Mouse (Mus musculus): Measurements from ENCODE around the gene Pycard. TPM values are rescaled to one million over a fixed set of nuclear protein-coding genes. Genes with fewer than 3 reads are reported as not detected.
"Not testable (repeated sequence)": the region's sequence is repeated elsewhere in the genome, so short reads cannot be mapped to it uniquely, and the experiment has no call there.

The Pycard gene
- polyA plus RNA-seq (2016; fragmentation: Nextera tagmentation; extraction: Ambion mirVana) = 32.9 and 33.8 TPM in 2 replicates

DNA sequence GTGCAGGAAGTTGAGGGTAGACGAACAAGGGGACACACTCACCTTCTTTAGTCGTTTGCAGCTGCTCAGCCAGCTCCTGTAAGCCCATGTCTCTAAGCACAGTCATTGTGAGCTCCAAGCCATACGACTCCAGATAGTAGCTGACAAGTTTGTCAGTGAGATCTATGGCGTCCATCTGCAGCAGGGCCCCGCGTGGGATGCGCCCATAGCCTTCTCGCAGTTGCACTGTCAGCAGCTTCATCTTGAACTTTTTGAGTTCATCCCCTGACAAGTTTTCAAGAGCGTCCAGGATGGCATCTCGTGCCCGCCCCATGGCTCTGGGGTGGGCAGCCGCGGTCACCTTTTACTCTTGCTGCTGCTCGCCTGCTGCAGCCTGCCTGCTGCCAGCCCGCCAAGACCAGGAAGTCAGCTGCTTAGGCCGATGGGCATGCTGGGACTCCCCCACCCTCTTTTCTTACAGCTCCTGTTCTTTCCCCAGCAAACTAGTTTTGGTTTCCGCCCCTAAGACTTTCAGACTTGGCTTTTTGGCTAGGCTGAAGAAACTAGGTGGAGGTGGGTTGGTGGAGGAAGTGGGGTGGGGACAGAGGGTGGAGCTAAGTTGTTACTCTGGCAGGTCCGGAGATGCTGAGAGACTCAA, at the start of gene Pycard:
Pycard (minus strand) TSS at position 527 of the 637 bp plus-strand sequence.
- H3K9ac ChIP-seq = peak within 1 kb of the TSS; percentile 65
- peaks cover 29% of the 10 kb centered on the region for H3K36me3 ChIP-seq
- H3K4me1 ChIP-seq = peaks cover 37% of the 10 kb centered on the region
- WGBS (ENCODE audit: insufficient replicate concordance) = 5% methylated on average over 18 of the region's 18 CpGs
- peak; percentile 79 for ATAC-seq
- peak within 1 kb of the TSS; percentile 82 for H3K4me2 ChIP-seq
- peak within 1 kb of the TSS; percentile 57 for H3K4me3 ChIP-seq
- H3K9me3 ChIP-seq (replicated peaks) = no peaks in the 10 kb centered on the region
- peak within 1 kb of the TSS; percentile 58 for H3K27ac ChIP-seq
- no peaks in the 10 kb centered on the region for H3K27me3 ChIP-seq (replicated peaks)

- not testable (repeated sequence) for ATAC-seq; H3K36me3 ChIP-seq; H3K27ac ChIP-seq; H3K4me2 ChIP-seq; H3K4me1 ChIP-seq; H3K4me3 ChIP-seq; H3K27me3 ChIP-seq (replicated peaks); H3K9me3 ChIP-seq (replicated peaks); H3K9ac ChIP-seq
- WGBS (ENCODE audit: insufficient replicate concordance) = 28% methylated on average over 15 of the region's 15 CpGs
Observed at GRCm38 (mm10) chr7:128042161-128042820, 48.6 kb upstream of the Pycard start.

DNA sequence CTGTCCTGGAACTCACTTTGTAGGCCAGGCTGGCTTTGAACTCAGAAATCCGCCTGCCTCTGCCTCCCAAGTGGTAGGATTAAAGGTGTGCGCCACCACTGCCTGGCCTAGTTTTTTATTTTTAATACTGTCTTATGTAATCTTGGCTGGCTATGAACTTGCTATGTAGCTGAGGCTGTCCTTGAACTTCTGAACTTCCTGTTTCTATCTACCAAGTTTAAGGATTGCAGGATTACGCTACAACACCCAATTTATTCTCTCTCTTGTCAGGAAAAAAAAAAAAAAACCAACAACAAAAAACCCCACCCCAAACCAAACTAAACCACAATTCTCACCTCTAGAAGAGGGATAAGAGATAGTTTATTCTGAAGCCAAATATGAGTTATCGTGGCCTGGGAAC, 39.9 kb upstream of the Pycard start:
- no peak overlapping the region for H3K4me3 ChIP-seq
- H3K36me3 ChIP-seq = no peaks in the 10 kb centered on the region
- WGBS (ENCODE audit: insufficient replicate concordance) = 71% methylated on average over 4 of the region's 4 CpGs
- no peak overlapping the region for H3K4me2 ChIP-seq
- no peak overlapping the region for H3K9ac ChIP-seq
- no peak for ATAC-seq
- H3K9me3 ChIP-seq (replicated peaks) = no peaks in the 10 kb centered on the region
- no peaks in the 10 kb centered on the region for H3K27me3 ChIP-seq (replicated peaks)
- no peak overlapping the region for H3K27ac ChIP-seq
- H3K4me1 ChIP-seq = no peaks in the 10 kb centered on the region

GRCm38 (mm10) chr7:128032989-128033293, 39.3 kb upstream of the Pycard start:
- no peak overlapping the region for H3K27ac ChIP-seq
- H3K4me2 ChIP-seq = no peak overlapping the region
- H3K4me1 ChIP-seq = no peaks in the 10 kb centered on the region
- no peak overlapping the region for H3K9ac ChIP-seq
- no peaks in the 10 kb centered on the region for H3K36me3 ChIP-seq
- H3K4me3 ChIP-seq = no peak overlapping the region
- WGBS (ENCODE audit: insufficient replicate concordance) = 83% methylated on average over 3 of the region's 3 CpGs
- no peaks in the 10 kb centered on the region for H3K9me3 ChIP-seq (replicated peaks)
- H3K27me3 ChIP-seq (replicated peaks) = no peaks in the 10 kb centered on the region
- no peak for ATAC-seq

DNA sequence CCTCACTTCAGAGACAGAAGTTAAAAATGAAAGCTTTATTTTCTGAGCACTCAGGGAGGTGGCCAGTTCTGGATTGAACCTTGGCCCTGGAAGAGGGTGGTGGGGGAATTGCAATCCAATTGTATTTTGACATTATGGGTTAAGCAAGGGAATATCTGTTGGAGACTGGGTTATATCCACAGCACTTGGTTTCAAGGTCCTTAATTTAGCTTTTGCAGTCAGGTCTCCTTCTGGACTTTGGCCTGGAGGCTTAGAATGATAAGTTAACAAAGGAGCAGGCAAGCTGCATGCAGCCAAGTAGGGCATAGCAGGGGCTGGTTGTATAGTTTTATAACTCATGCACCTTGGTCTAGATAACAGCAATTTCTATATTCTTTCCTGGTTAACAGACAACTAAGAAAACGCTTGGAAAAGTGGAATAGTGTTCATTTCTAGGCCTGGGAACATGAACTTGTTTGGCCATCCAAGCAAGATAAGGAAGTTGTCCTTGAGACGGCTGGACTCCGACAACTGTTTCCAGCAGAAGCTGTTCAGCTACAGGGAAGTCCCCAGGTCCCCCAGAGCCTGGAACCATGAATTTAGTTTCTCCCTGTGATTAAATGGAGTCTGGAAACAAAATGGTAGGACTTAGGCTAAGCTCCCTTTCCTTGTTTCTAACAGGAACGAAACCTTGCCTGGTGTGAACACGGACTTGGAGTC, 38.8 kb upstream of the Pycard start:
- no peak for ATAC-seq
- Histone ChIP-seq H3K27ac (no peak overlapping the region), H3K9ac (no peak overlapping the region), H3K4me2 (no peak overlapping the region), H3K4me3 (no peak overlapping the region), H3K27me3 (replicated peaks) (no peaks in the 10 kb centered on the region), H3K9me3 (replicated peaks) (no peaks in the 10 kb centered on the region), H3K4me1 (no peaks in the 10 kb centered on the region), H3K36me3 (no peaks in the 10 kb centered on the region)
- 70% methylated on average over 5 of the region's 5 CpGs for WGBS (ENCODE audit: insufficient replicate concordance)

GRCm38 (mm10) chr7:128031403-128031976, 37.8 kb upstream of the Pycard start:
- H3K9me3 ChIP-seq (replicated peaks) = no peaks in the 10 kb centered on the region
- no peaks in the 10 kb centered on the region for H3K36me3 ChIP-seq
- no peak overlapping the region for H3K4me3 ChIP-seq
- 44% methylated on average over 9 of the region's 9 CpGs for WGBS (ENCODE audit: insufficient replicate concordance)
- no peak overlapping the region for H3K27ac ChIP-seq
- H3K9ac ChIP-seq = no peak overlapping the region
- ATAC-seq = peak; percentile 88
- no peaks in the 10 kb centered on the region for H3K27me3 ChIP-seq (replicated peaks)
- no peak overlapping the region for H3K4me2 ChIP-seq
- no peaks in the 10 kb centered on the region for H3K4me1 ChIP-seq

GRCm38 (mm10) chr7:128025381-128025780, 31.7 kb upstream of the Pycard start:
- Histone ChIP-seq H3K9me3 (replicated peaks) (no peaks in the 10 kb centered on the region), H3K36me3 (no peaks in the 10 kb centered on the region), H3K27ac (no peak overlapping the region), H3K4me3 (no peak overlapping the region), H3K27me3 (replicated peaks) (no peaks in the 10 kb centered on the region), H3K9ac (no peak overlapping the region), H3K4me1 (no peaks in the 10 kb centered on the region), H3K4me2 (no peak overlapping the region)
- WGBS (ENCODE audit: insufficient replicate concordance) = 68% methylated on average over 4 of the region's 4 CpGs
- no peak for ATAC-seq

DNA sequence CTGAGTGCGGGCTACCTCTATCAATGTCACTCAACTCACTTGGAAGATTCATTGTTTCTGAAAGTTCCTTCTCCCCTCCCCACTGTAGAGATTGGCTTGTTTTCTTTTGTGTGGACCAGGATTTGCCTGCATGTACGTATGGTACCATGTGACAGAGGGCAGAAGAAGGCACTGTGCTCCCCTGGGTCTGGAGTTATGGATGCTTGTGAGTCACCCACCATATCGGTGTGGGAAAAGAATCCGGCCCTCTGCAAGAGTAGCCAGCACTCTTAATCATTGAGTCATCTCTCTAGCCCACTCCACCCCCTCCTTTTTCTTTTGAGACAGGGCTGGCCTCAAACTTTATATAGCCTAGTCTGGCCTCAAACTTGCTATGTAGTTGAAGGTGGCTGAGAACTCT, 31.3 kb upstream of the Pycard start:
- 81% methylated on average over 4 of the region's 4 CpGs for WGBS (ENCODE audit: insufficient replicate concordance)
- no peaks in the 10 kb centered on the region for H3K36me3 ChIP-seq
- H3K4me1 ChIP-seq = no peaks in the 10 kb centered on the region
- no peak overlapping the region for H3K4me3 ChIP-seq
- H3K27me3 ChIP-seq (replicated peaks) = no peaks in the 10 kb centered on the region
- H3K9me3 ChIP-seq (replicated peaks) = no peaks in the 10 kb centered on the region
- no peak overlapping the region for H3K27ac ChIP-seq
- ATAC-seq = no peak
- H3K9ac ChIP-seq = no peak overlapping the region
- H3K4me2 ChIP-seq = no peak overlapping the region

GRCm38 (mm10) chr7:128024364-128024763, 30.7 kb upstream of the Pycard start:
- 66% methylated on average over 9 of the region's 9 CpGs for WGBS (ENCODE audit: insufficient replicate concordance)
- Histone ChIP-seq H3K4me2 (no peak overlapping the region), H3K36me3 (no peaks in the 10 kb centered on the region), H3K9me3 (replicated peaks) (no peaks in the 10 kb centered on the region), H3K4me3 (no peak overlapping the region), H3K4me1 (no peaks in the 10 kb centered on the region), H3K27me3 (replicated peaks) (no peaks in the 10 kb centered on the region), H3K27ac (no peak overlapping the region), H3K9ac (no peak overlapping the region)
- no peak for ATAC-seq

- no peak overlapping the region for H3K9ac ChIP-seq
- no peaks in the 10 kb centered on the region for H3K4me1 ChIP-seq
- no peak overlapping the region for H3K27ac ChIP-seq
- 87% methylated on average over 4 of the region's 4 CpGs for WGBS (ENCODE audit: insufficient replicate concordance)
- no peak overlapping the region for H3K4me3 ChIP-seq
- H3K27me3 ChIP-seq (replicated peaks) = no peaks in the 10 kb centered on the region
- no peaks in the 10 kb centered on the region for H3K36me3 ChIP-seq
- H3K4me2 ChIP-seq = no peak overlapping the region
- ATAC-seq = no peak
- no peaks in the 10 kb centered on the region for H3K9me3 ChIP-seq (replicated peaks)
Observed at GRCm38 (mm10) chr7:128023565-128023964, 29.9 kb upstream of the Pycard start.

DNA sequence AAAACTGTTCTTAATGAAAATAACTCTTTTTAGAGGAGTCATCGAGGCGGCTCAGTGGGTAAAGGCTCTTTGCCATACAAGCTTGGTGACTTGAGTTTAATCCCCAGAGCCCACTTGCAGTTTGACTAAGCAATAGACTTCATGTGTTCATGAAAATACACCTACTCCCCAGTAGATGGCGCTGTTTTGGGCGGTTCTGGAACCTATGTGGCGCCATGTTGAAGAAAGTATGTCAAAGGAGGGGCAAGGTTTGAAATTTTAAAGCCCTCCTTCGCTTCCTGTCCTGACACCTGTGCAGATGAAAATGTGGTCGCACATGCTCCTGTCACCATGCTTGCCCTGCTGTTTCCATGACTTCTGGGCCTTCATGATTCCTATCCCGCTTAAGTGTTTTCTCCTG, 29.3 kb upstream of the Pycard start:
- Histone ChIP-seq H3K27ac (no peak overlapping the region), H3K9ac (no peak overlapping the region), H3K36me3 (no peaks in the 10 kb centered on the region), H3K4me2 (no peak overlapping the region), H3K4me3 (no peak overlapping the region), H3K4me1 (no peaks in the 10 kb centered on the region), H3K27me3 (replicated peaks) (no peaks in the 10 kb centered on the region), H3K9me3 (replicated peaks) (no peaks in the 10 kb centered on the region)
- no peak for ATAC-seq
- WGBS (ENCODE audit: insufficient replicate concordance) = 53% methylated on average over 8 of the region's 8 CpGs

- Histone ChIP-seq H3K27me3 (replicated peaks) (no peaks in the 10 kb centered on the region), H3K36me3 (no peaks in the 10 kb centered on the region), H3K9me3 (replicated peaks) (no peaks in the 10 kb centered on the region), H3K4me1 (no peaks in the 10 kb centered on the region), H3K9ac (no peak overlapping the region), H3K27ac (no peak overlapping the region), H3K4me3 (no peak overlapping the region), H3K4me2 (no peak overlapping the region)
- no peak for ATAC-seq
- WGBS (ENCODE audit: insufficient replicate concordance) = 41% methylated on average over 2 of the region's 2 CpGs
Observed at GRCm38 (mm10) chr7:128019187-128019586, 25.5 kb upstream of the Pycard start.

All from liver, embryonic 12.5 days (tissue).